Comparison of ENCODE assay signal across 13 mouse cellular contexts in genomic region chr2:166090131-166090581, GRCm38 (mm10).
DNase-seq lines count a peak whose midpoint lies in the region; ATAC-seq and TF ChIP-seq lines count a peak whose summit lies in the region.
"Had no signal": no experiment of that assay in that cellular context is flagged by ENCODE, and none has a peak within 500 bp of the region (broad histone marks: within the 10 kb centered on the region; RNA-seq: fewer than 3 reads in every experiment).

No protein-coding gene starts in this region.

- no peak overlapping the region for H3K27ac ChIP-seq in kidney, adult 2 months (ENCODE audit: insufficient read depth, low read depth, low read length)
- peak overlapping the region; percentile 55; the same call in 1 of the 2 replicates for H3K27ac ChIP-seq in limb, embryonic 15.5 days
- H3K27ac ChIP-seq: hindbrain, postnatal 0 days had no signal

- TF ChIP-seq POLR2A in kidney, adult 2 months (IDR thresholded peaks at IDR 0.05; ENCODE audit: low read depth, low read length) = no peak

- H3K4me1 ChIP-seq in kidney, adult 2 months (ENCODE audit: control insufficient read depth, insufficient read depth, low read length) = peaks cover 7% of the 10 kb centered on the region
- H3K4me1 ChIP-seq in limb, embryonic 15.5 days = peaks cover 6% of the 10 kb centered on the region

- TF ChIP-seq CTCF in kidney, adult 2 months (conservative IDR thresholded peaks at IDR 0.05; ENCODE audit: insufficient read depth, insufficient read length, low read depth, low read length) = no peak

- H3K9ac ChIP-seq in limb, embryonic 15.5 days = no peak overlapping the region

- no peak overlapping the region for H3K4me3 ChIP-seq in kidney, adult 2 months (ENCODE audit: insufficient read depth, low read depth, low read length)
- H3K4me3 ChIP-seq in limb, embryonic 15.5 days = no peak overlapping the region
- H3K4me3 ChIP-seq: myocyte had no signal

- H3K4me2 ChIP-seq in limb, embryonic 15.5 days = no peak overlapping the region

- 52% methylated on average over 7 of the region's 7 CpGs for WGBS in kidney, adult 2 months
- 29% methylated on average over 7 of the region's 7 CpGs for WGBS in limb, embryonic 15.5 days

- peak; percentile 51 for DNase-seq in adrenal gland, postnatal 10 days
- DNase-seq in adrenal gland, adult 18-20 months (ENCODE audit: low spot score in 2 of 2) = no peak
- DNase-seq in kidney, adult 2 months = peak; percentile 68
- no peak for DNase-seq in kidney, adult 8-10 months
- no peak for DNase-seq in right cerebral cortex, postnatal 36 days (ENCODE audit: low spot score in 2 of 2)
- no peak for DNase-seq in cerebellum, adult 11-12 months
- DNase-seq: adrenal gland, adult 8-10 months; cerebellum, adult 2 months had no signal

- ATAC-seq in hematopoietic stem cell, adult 5-6 weeks (replicated peaks in 1 of 2; ENCODE audit: insufficient read depth in 1 of 2, low FRiP score in 2 of 2, low TSS enrichment in 1 of 2, low read depth in 1 of 2, poor library complexity in 2 of 2, severe bottlenecking in 2 of 2) = peak; percentile 54 to 58; a peak in 2 of 4 replicates
- no peak for ATAC-seq in limb, embryonic 15.5 days (ENCODE audit: insufficient number of reproducible peaks, low FRiP score, low TSS enrichment, low read depth)
- ATAC-seq: hindbrain, postnatal 0 days had no signal

- no peaks in the 10 kb centered on the region for H3K36me3 ChIP-seq in kidney, adult 2 months (ENCODE audit: control insufficient read depth, insufficient read depth, low read length)
- H3K36me3 ChIP-seq in limb, embryonic 15.5 days = peaks cover 76% of the 10 kb centered on the region
- H3K36me3 ChIP-seq: G1E had no signal

- H3K27me3 ChIP-seq in kidney, adult 2 months (replicated peaks; ENCODE audit: control insufficient read depth, insufficient read depth, low read length) = no peaks in the 10 kb centered on the region
- no peaks in the 10 kb centered on the region for H3K27me3 ChIP-seq in limb, embryonic 15.5 days

- H3K9me3 ChIP-seq in limb, embryonic 15.5 days = no peaks in the 10 kb centered on the region

Comparison
In these comparisons a context has a peak if more than half of its experiments do, and no peak if none do; other contexts are left out.
1. DNase-seq: peak in adrenal gland, postnatal 10 days (single experiment) and kidney, adult 2 months (single experiment); none in adrenal gland, adult 18-20 months (0 of 2), kidney, adult 8-10 months (0 of 2), right cerebral cortex, postnatal 36 days (0 of 2) and cerebellum, adult 11-12 months (single experiment).